Mouse (Mus musculus): ENCODE results near the gene Lta. TPM values are rescaled to one million over a fixed set of nuclear protein-coding genes. Genes with fewer than 3 reads are reported as not detected.
A peak's percentile ranks its signal among the peaks of the same experiment; 100 is the strongest.

The Lta gene
- 0.27 and 0.32 TPM in 2 replicates for polyA plus RNA-seq (2015; fragmentation: Nextera tagmentation; extraction: Ambion mirVana)

DNA sequence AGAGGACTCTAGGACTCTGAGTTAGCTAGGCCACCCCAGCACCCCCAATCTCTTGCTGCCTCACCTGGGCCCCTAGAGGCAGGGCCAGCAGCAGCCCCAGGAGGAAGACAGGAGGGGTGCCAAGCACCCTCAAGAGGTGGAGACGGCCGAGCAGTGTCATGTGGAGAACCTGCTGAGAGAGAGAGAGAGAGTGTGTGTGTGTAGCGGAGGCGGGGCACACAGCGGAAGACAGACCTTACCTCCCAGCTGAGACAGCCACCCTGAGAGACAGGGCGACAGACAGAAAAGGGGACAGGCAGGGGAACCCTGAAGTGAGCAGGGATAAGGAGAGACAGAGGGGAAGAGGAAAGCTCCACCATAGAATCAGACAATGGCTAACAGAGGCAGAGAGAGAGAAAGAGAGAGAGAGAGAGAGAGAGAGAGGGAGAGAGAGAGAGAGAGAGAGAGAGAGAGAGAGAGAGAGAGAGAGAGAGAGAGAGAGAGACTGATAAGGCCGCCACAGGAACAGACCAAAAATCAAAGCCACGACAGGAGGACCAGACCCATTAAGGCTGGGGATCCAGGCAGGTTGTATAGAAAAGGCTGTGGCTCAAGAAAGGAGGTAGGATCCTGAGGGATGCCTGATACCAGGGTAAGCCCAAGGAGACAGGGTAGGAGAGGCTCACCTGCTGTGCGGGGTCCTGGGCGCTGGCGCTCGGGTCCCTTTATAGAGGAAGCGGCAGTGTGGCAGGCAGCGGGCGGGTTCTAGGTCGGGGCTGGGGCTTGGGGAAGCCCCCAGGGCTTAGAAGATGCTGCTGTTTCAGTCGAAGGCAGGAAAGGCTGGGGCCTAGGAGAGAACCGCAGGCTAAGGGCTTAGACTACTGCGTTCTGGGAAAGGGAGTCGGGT, at the start of gene Lta:
Lta (minus strand) TSS at position 858 of the 886 bp plus-strand sequence.
- Histone ChIP-seq H3K4me1 (peaks cover 8% of the 10 kb centered on the region; the same call in 1 of the 2 replicates), H3K27ac (replicated peaks) (no peak within 1 kb of the TSS), H3K27me3 (peaks cover 25% of the 10 kb centered on the region), H3K4me2 (replicated peaks) (no peak within 1 kb of the TSS), H3K9ac (no peak within 1 kb of the TSS), H3K9me3 (replicated peaks) (no peaks in the 10 kb centered on the region), H3K36me3 (no peaks in the 10 kb centered on the region), H3K4me3 (replicated peaks) (no peak within 1 kb of the TSS)
- WGBS: 27% methylated on average over 20 of the region's 20 CpGs
- ATAC-seq (ENCODE audit: insufficient number of reproducible peaks, low FRiP score, low TSS enrichment, low read depth): no peak

DNA sequence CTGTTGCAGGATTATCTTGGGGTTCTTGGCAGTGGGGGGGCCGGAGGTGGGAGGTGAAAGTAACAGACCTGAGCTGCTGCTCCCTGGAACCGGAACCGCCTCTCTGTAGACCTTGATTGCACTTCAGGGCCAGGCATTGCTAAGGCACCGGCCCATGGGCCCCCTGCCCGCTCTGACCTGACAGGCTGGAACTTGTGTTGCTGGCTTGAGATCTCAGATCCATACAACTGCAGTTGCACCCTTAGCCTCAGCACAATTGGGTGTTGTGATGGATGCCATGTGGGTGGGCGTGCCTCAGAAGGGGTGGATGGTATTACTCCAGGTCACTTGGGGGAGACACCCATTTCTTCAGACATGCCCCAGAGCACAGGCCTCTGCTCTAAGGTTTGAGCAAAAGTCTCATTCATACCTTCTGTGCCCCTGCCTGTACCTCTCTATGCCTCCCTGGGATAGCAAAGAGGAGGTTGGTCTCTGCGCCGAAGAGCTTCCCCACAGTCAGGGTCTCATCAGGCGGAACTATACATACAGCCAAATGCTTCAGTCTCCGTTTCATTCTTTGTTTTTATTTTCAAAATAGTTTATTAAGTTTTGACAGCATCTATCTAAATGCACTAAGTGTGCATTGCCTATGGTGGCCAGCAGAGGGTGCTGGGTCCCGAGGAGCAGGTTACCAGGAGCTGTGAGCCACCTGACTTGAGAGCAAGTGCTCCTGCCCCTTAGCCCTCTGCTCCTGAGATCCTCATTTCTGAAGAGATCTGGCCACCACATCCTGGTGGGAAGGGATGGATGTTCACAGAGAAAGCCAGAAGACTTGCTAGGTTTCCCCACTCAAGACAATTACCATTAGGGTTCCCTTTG, 49.3 kb upstream of the Lta start:
- no peak overlapping the region for H3K4me3 ChIP-seq (replicated peaks)
- peak; percentile 20; the same call in 1 of the 2 replicates for ATAC-seq (ENCODE audit: insufficient number of reproducible peaks, low FRiP score, low TSS enrichment, low read depth)
- peaks cover 48% of the 10 kb centered on the region for H3K36me3 ChIP-seq
- no peak overlapping the region for H3K4me2 ChIP-seq (replicated peaks)
- no peaks in the 10 kb centered on the region for H3K27me3 ChIP-seq
- no peaks in the 10 kb centered on the region for H3K9me3 ChIP-seq (replicated peaks)
- no peak overlapping the region for H3K9ac ChIP-seq
- H3K4me1 ChIP-seq: no peaks in the 10 kb centered on the region
- WGBS: 59% methylated on average over 11 of the region's 11 CpGs
- H3K27ac ChIP-seq (replicated peaks): no peak overlapping the region

DNA sequence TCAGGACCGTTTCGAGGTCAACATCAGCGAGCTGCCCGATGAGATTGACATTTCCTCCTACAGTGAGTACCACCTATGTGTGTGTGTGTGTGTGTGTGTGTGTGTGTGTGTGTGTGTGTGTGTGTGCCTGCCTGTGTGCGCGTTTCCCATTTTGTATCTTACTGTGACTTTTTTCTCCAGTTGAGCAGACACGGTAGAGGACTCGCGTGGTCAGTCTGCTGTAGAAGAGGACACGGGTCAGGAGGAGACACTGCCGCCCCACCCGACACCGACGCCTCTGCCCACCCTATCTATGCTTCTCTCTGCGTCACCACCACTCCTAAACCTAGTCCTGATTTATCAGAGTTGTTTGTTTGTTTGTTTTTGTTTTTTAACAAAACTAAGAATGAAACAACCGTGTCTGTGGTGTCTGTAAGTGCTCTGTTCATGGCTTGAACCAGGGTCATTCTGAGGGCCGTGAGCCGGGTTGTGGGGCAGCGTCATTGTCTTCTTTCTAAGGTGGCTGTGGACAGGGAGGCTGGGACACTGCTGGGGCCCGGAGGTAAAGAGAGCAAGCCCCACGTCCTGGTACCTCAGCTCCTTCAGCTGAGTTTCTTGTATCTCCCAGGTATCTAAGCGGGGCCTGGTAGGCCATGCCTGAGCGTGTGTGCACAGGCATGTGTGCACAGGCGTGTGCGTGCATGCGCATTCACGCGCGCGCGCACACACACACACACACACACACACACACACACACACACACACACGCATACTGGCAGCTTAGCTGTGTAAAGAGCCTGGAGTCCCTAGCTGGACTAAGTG, 48.3 kb upstream of the Lta start:
- ATAC-seq (ENCODE audit: insufficient number of reproducible peaks, low FRiP score, low TSS enrichment, low read depth): no peak
- Histone ChIP-seq H3K9me3 (replicated peaks) (no peaks in the 10 kb centered on the region), H3K4me1 (no peaks in the 10 kb centered on the region), H3K9ac (no peak overlapping the region), H3K27ac (replicated peaks) (no peak overlapping the region), H3K4me3 (replicated peaks) (no peak overlapping the region), H3K4me2 (replicated peaks) (no peak overlapping the region), H3K27me3 (no peaks in the 10 kb centered on the region), H3K36me3 (peaks cover 58% of the 10 kb centered on the region)
- 85% methylated on average over 32 of the region's 32 CpGs for WGBS

DNA sequence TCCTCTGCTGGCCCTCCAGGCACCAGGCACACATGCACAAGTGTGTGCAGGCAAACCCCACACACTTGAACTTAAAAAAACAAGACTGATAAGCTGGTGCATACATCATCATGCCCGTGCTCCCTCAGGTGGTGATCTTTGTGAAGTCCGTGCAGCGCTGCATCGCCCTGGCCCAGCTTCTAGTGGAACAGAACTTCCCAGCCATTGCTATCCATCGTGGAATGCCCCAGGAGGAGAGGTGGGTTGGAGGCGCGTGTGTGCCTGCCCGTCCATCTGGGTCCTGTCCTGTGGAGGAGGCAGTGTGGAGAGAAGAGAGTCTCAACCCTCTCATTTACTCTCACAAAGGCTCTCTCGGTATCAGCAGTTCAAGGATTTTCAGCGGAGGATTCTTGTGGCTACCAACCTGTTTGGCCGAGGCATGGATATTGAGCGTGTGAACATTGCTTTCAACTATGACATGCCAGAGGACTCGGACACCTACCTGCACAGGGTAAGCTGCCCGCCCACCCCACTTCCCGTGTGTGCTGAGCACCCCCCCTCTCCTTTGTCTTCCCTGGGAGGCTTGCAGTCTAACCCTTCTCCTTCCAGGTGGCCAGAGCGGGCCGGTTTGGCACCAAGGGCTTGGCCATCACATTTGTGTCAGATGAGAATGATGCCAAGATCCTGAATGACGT, 47.6 kb upstream of the Lta start:
- no peaks in the 10 kb centered on the region for H3K9me3 ChIP-seq (replicated peaks)
- H3K4me2 ChIP-seq (replicated peaks): no peak overlapping the region
- no peaks in the 10 kb centered on the region for H3K27me3 ChIP-seq
- no peak overlapping the region for H3K27ac ChIP-seq (replicated peaks)
- ATAC-seq (ENCODE audit: insufficient number of reproducible peaks, low FRiP score, low TSS enrichment, low read depth): no peak; the same call in 1 of the 2 replicates
- 0 out of 2 replicates have a peak, but pooled peaks cover 3% of the 10 kb centered on the region for H3K4me1 ChIP-seq
- H3K36me3 ChIP-seq: peaks cover 65% of the 10 kb centered on the region
- no peak overlapping the region for H3K9ac ChIP-seq
- no peak overlapping the region for H3K4me3 ChIP-seq (replicated peaks)
- WGBS: 81% methylated on average over 18 of the region's 18 CpGs

DNA sequence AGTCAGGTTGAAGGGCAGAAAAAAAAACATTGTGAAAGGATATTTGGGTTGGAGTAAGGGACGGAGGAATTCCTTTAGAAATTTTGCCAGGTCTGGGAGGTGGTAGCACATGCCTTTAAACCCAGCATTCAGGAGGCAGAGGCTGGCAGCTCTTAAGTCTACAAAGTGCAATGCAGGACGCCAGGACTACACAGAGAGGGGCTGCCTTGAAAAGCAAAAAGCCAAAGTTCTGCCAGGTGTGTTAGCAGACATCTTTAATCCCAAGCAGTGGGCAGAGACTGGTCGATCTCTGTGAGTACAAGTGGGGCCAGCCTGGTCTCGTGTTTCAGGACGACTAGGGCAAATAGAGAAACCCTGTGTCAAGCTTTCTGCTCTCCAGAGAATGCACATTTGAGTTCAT, 46.8 kb upstream of the Lta start:
- Histone ChIP-seq H3K27me3 (no peaks in the 10 kb centered on the region), H3K4me1 (0 out of 2 replicates have a peak, but pooled peaks cover 5% of the 10 kb centered on the region), H3K9me3 (replicated peaks) (no peaks in the 10 kb centered on the region), H3K27ac (replicated peaks) (no peak overlapping the region; the same call in 1 of the 2 replicates), H3K4me3 (replicated peaks) (no peak overlapping the region), H3K36me3 (peaks cover 73% of the 10 kb centered on the region), H3K9ac (no peak overlapping the region), H3K4me2 (replicated peaks) (no peak overlapping the region)
- ATAC-seq (ENCODE audit: insufficient number of reproducible peaks, low FRiP score, low TSS enrichment, low read depth): no peak
- WGBS: 73% methylated on average over 5 of the region's 5 CpGs

DNA sequence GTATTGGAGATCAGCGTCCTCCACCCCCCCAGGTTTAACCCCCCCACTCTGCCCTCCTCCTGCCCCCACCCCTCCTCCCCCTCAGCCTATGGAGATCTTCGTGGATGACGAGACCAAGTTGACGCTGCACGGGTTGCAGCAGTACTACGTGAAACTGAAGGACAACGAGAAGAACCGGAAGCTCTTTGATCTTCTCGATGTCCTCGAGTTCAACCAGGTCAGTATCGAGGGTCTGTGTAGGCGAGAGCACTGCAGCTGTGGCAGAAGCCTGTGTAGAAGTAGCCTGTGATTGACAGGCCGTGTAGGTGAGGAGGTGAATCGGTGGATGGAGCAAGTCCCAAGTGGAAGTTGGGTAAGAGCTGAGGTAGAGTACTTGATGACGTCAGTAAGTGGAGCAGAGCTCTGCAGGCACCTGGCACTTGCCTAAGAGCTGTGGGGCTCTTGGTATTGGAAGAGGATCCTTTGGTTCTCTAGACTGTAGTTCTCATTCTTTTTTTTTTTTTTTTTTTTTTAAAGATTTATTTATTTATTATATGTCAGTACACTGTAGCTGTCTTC, 46.1 kb upstream of the Lta start:
- H3K36me3 ChIP-seq: peaks cover 80% of the 10 kb centered on the region
- H3K9ac ChIP-seq: no peak overlapping the region
- H3K4me2 ChIP-seq (replicated peaks): no peak overlapping the region
- peaks cover 12% of the 10 kb centered on the region for H3K4me1 ChIP-seq
- H3K9me3 ChIP-seq (replicated peaks): no peaks in the 10 kb centered on the region
- 76% methylated on average over 15 of the region's 15 CpGs for WGBS
- H3K4me3 ChIP-seq (replicated peaks): no peak overlapping the region
- H3K27ac ChIP-seq (replicated peaks): no peak overlapping the region
- no peaks in the 10 kb centered on the region for H3K27me3 ChIP-seq
- no peak for ATAC-seq (ENCODE audit: insufficient number of reproducible peaks, low FRiP score, low TSS enrichment, low read depth)

DNA sequence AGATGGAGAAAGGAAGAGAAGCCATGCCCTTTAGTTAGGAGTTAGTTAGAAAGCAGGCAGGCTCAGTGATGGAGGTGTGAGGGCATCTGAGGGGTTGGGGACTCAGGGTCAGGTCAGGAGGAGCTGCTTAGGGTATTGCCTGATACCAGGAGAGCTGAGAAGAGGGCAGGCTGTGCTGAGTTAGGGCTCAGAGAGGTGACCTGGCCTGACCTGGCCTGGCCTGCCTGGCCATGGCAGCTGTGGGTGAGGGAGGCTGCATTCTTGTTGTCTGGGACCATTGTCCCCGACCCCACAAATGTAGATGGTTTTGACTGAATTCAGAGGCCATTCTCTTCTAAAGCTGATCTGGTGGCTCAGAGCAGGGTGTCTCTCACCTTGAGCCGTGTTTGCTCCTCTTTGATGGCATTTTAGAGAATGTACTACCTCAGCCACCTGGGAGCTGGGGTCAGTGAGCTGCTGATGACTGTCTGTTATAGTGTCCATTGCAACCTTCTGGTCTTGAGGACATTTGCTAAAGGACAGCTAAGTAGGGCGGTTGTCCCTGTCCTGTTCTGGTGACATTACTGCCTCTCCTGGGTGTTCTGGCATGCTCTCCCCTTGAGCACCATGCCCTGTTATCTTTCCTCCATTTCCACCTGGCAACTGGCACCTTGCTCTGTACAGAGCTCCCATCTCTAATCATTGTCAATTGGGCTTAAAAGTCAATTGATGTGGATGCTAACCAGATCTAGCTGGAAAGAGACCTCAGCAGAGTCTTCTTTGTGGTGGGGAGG, 45.4 kb upstream of the Lta start:
- H3K9me3 ChIP-seq (replicated peaks): no peaks in the 10 kb centered on the region
- H3K27ac ChIP-seq (replicated peaks): no peak overlapping the region
- no peak overlapping the region for H3K9ac ChIP-seq
- WGBS: 89% methylated on average over 3 of the region's 3 CpGs
- H3K27me3 ChIP-seq: no peaks in the 10 kb centered on the region
- H3K4me2 ChIP-seq (replicated peaks): no peak overlapping the region
- H3K36me3 ChIP-seq: peaks cover 87% of the 10 kb centered on the region
- no peak overlapping the region for H3K4me3 ChIP-seq (replicated peaks)
- ATAC-seq (ENCODE audit: insufficient number of reproducible peaks, low FRiP score, low TSS enrichment, low read depth): no peak
- H3K4me1 ChIP-seq: peaks cover 19% of the 10 kb centered on the region

DNA sequence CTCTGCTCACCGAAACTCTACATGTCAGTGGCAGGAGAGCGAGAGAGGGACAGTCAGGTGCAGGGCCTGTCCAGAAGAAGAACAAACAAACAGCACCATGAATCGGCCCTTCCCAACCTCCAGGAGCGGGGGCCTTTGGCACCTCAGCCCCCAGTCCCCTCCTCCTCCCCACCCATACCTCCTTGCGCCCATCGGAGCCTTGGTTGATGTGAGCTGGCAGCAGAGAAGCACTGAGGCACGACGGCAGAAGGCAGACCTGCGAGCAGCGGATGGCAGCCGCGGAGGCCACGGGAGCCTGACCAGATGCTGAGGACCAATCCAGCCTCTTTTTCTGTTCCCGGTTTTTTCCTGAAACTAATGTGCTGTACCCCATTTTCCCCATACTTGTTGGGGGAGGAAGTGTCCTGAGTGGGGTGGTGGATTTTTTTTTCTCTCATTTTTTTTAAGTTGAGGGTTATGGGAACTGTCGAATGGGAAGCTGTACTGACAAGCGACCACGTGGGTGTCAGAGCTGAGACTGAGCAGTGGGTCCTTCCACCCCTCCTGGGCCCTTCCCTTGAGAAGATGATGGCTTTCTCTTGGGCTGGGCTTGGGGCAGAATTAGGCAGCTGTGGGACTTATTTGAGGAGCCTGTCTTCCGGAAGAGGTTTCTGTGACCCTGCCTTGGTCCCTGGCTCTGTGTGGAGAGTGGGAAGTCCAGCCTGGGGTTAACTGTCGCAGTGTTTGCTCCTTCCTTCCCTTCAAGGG, 44.5 kb upstream of the Lta start:
- Histone ChIP-seq H3K9me3 (replicated peaks) (no peaks in the 10 kb centered on the region), H3K9ac (no peak overlapping the region), H3K4me2 (replicated peaks) (no peak overlapping the region), H3K4me3 (replicated peaks) (no peak overlapping the region), H3K36me3 (peaks cover 96% of the 10 kb centered on the region), H3K4me1 (peaks cover 27% of the 10 kb centered on the region), H3K27me3 (no peaks in the 10 kb centered on the region), H3K27ac (replicated peaks) (no peak overlapping the region)
- 86% methylated on average over 19 of the region's 19 CpGs for WGBS
- ATAC-seq (ENCODE audit: insufficient number of reproducible peaks, low FRiP score, low TSS enrichment, low read depth): no peak

DNA sequence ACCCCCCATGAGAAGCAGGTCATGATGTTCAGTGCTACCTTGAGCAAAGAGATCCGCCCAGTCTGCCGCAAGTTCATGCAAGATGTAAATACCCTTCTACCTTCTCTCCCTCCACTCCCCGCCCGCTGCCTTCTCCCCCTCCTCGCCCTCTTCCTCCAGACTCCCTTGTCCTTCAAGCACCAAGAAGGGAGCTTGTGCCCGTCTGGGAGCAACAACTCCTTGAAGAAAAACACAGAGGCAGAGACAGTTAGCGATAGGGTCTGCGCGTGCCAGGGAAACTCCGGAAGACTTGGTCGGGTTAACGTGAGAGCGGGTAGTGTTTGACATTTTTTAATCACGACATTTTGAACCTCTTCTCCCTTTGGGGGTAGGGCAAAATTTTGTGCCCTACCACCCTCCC, 43.8 kb upstream of the Lta start:
- H3K4me1 ChIP-seq: peaks cover 33% of the 10 kb centered on the region
- WGBS: 86% methylated on average over 14 of the region's 14 CpGs

More for the DNA sequence above, 43.8 kb upstream of the Lta start:
- Histone ChIP-seq H3K4me2 (replicated peaks) (no peak overlapping the region), H3K9ac (no peak overlapping the region), H3K27me3 (no peaks in the 10 kb centered on the region), H3K9me3 (replicated peaks) (no peaks in the 10 kb centered on the region), H3K36me3 (peaks cover 96% of the 10 kb centered on the region), H3K4me3 (replicated peaks) (no peak overlapping the region), H3K27ac (replicated peaks) (no peak overlapping the region)
- ATAC-seq (ENCODE audit: insufficient number of reproducible peaks, low FRiP score, low TSS enrichment, low read depth): no peak
